Mouse (Mus musculus) megakaryocyte progenitor cell, adult 5-6 weeks (primary cell): ENCODE data around the gene Shisa8. TPM values are rescaled to one million over a fixed set of nuclear protein-coding genes. Genes with fewer than 3 reads are reported as not detected.

Experiments used
- ATAC-seq: replicated peaks from 2 replicates; pipeline ENCODE4 v1.8.0; 2016; ENCODE audit warnings: mild to moderate bottlenecking, moderate TSS enrichment, inconsistent platforms; ENCODE audit not compliant: poor library complexity
- total RNA-seq, 2 experiments: library from RNA; stranded (forward) in 1 of 2; stranded (reverse) in 1 of 2; fragments of 157-497, 149-512 nt in 1 of 2; fragments of 200-1000 nt in 1 of 2; gene quantifications; 2 replicates each; pipeline versions ENCODE4 v1.2.3 to v1.2.4; 2015 to 2017

The Shisa8 gene
- total RNA-seq, 2 experiments from 2014 or later, result 0.10 to 3.2 TPM

GRCm38 (mm10) chr15:82158243-82159035 lies 54.2 kb downstream of the Shisa8 start:
- ATAC-seq, result no peak

DNA sequence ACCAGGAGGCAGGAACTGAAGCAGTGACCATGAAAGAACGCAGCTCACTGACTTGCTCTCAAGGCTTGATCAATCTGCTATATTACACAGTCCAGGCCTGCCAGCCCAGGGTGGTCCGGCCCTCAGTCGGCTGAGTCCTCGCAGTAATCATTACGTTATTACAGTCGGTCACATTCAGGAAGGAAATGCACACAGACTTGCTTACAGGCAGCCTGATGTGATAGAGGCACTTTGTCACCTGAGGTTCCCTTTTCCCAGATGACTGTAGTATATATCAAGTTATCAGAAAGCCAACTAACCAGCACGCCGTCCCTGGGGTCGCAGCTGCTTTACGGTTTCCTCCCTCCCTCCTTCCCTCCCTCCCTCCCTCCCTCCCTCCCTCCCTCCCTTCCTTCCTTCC lies 55.7 kb downstream of the Shisa8 start:
- ATAC-seq, result peak; percentile 71

- ATAC-seq, result no peak
Observed at GRCm38 (mm10) chr15:82156298-82156697, 56.3 kb downstream of the Shisa8 start.

Other genes with a start within 250 kb of the Shisa8 start
- gene 1700029P11Rik, start 232.3 kb downstream of the Shisa8 start, total RNA-seq (2015), result not detected in 2 replicates
- not detected in 2 replicates for gene 1700029P11Rik, start 232.3 kb downstream of the Shisa8 start, total RNA-seq (2017)
- 75.3 and 108 TPM in 2 replicates for gene Xrcc6, start 225.0 kb downstream of the Shisa8 start, total RNA-seq (2015)
- gene Xrcc6, start 225.0 kb downstream of the Shisa8 start, total RNA-seq (2017), result 135 and 249 TPM in 2 replicates
- gene Desi1, start 179.0 kb downstream of the Shisa8 start, total RNA-seq (2015), result 32.6 and 38.4 TPM in 2 replicates
- gene Desi1, start 179.0 kb downstream of the Shisa8 start, total RNA-seq (2017), result 7.1 and 9.2 TPM in 2 replicates
- gene Snu13, start 165.2 kb downstream of the Shisa8 start, total RNA-seq (2015), result 235 and 245 TPM in 2 replicates
- 201 and 202 TPM in 2 replicates for gene Snu13, start 165.2 kb downstream of the Shisa8 start, total RNA-seq (2017)
- not detected in 2 replicates for gene 4930407I10Rik, start 153.7 kb downstream of the Shisa8 start, total RNA-seq (2015)
- not detected in 2 replicates for gene 4930407I10Rik, start 153.7 kb downstream of the Shisa8 start, total RNA-seq (2017)
- not detected in 2 replicates for gene Mei1, start 142.8 kb downstream of the Shisa8 start, total RNA-seq (2015)
- gene Mei1, start 142.8 kb downstream of the Shisa8 start, total RNA-seq (2017), result not detected in 2 replicates
- 5.5 and 10.4 TPM in 2 replicates for gene Ccdc134, start 84.9 kb downstream of the Shisa8 start, total RNA-seq (2015)
- 19.6 and 29.7 TPM in 2 replicates for gene Ccdc134, start 84.9 kb downstream of the Shisa8 start, total RNA-seq (2017)
- 24.7 and 28.3 TPM in 2 replicates for gene Srebf2, start 65.6 kb downstream of the Shisa8 start, total RNA-seq (2015)
- 21.0 and 23.7 TPM in 2 replicates for gene Srebf2, start 65.6 kb downstream of the Shisa8 start, total RNA-seq (2017)
- gene Tnfrsf13c, start 11.6 kb upstream of the Shisa8 start, total RNA-seq (2015), result 2.1 and 2.4 TPM in 2 replicates
- 0.34 and 0.92 TPM in 2 replicates for gene Tnfrsf13c, start 11.6 kb upstream of the Shisa8 start, total RNA-seq (2017)
- gene Cenpm, start 31.9 kb upstream of the Shisa8 start, total RNA-seq (2015), result 32.9 and 42.6 TPM in 2 replicates
- gene Cenpm, start 31.9 kb upstream of the Shisa8 start, total RNA-seq (2017), result 16.5 and 24.9 TPM in 2 replicates
- not detected in 2 replicates for gene 1500009C09Rik, start 39.6 kb upstream of the Shisa8 start, total RNA-seq (2015)
- not detected in 2 replicates for gene 1500009C09Rik, start 39.6 kb upstream of the Shisa8 start, total RNA-seq (2017)
- 0.07 TPM in 1 of 2 replicates, not detected in the other for gene Sept3, start 62.1 kb upstream of the Shisa8 start, total RNA-seq (2015)
- gene Sept3, start 62.1 kb upstream of the Shisa8 start, total RNA-seq (2017), result 0.08 TPM in 1 of 2 replicates, not detected in the other
- 0.17 TPM in 1 of 2 replicates, not detected in the other for gene Wbp2nl, start 86.1 kb upstream of the Shisa8 start, total RNA-seq (2015)
- gene Wbp2nl, start 86.1 kb upstream of the Shisa8 start, total RNA-seq (2017), result not detected in 2 replicates
- gene Naga, start 126.1 kb upstream of the Shisa8 start, total RNA-seq (2015), result 39.9 and 43.8 TPM in 2 replicates
- 37.1 and 37.3 TPM in 2 replicates for gene Naga, start 126.1 kb upstream of the Shisa8 start, total RNA-seq (2017)
- 2.0 and 3.5 TPM in 2 replicates for gene Pheta2, start 126.1 kb upstream of the Shisa8 start, total RNA-seq (2015)
- 5.2 and 7.4 TPM in 2 replicates for gene Pheta2, start 126.1 kb upstream of the Shisa8 start, total RNA-seq (2017)
- gene Smdt1, start 126.1 kb upstream of the Shisa8 start, total RNA-seq (2015), result 155 and 168 TPM in 2 replicates
- gene Smdt1, start 126.1 kb upstream of the Shisa8 start, total RNA-seq (2017), result 94.0 and 121 TPM in 2 replicates
- 244 and 269 TPM in 2 replicates for gene Ndufa6, start 141.5 kb upstream of the Shisa8 start, total RNA-seq (2015)
- 136 and 168 TPM in 2 replicates for gene Ndufa6, start 141.5 kb upstream of the Shisa8 start, total RNA-seq (2017)
- 1.7 TPM in 1 of 2 replicates, not detected in the other for gene Cyp2d22, start 167.4 kb upstream of the Shisa8 start, total RNA-seq (2015)
- gene Cyp2d22, start 167.4 kb upstream of the Shisa8 start, total RNA-seq (2017), result 0.03 TPM in 1 of 2 replicates, not detected in the other
- gene Cyp2d11, start 181.2 kb upstream of the Shisa8 start, total RNA-seq (2015), result not detected in 2 replicates
- not detected in 2 replicates for gene Cyp2d11, start 181.2 kb upstream of the Shisa8 start, total RNA-seq (2017)
- gene Cyp2d10, start 194.4 kb upstream of the Shisa8 start, total RNA-seq (2015), result not detected in 2 replicates
- not detected in 2 replicates for gene Cyp2d10, start 194.4 kb upstream of the Shisa8 start, total RNA-seq (2017)
- not detected in 2 replicates for gene Cyp2d9, start 220.6 kb upstream of the Shisa8 start, total RNA-seq (2015)
- gene Cyp2d9, start 220.6 kb upstream of the Shisa8 start, total RNA-seq (2017), result not detected in 2 replicates